Mouse (Mus musculus) CH12.LX (cell line): ENCODE data around the gene Dnah12. TPM values are rescaled to one million over a fixed set of nuclear protein-coding genes. Genes with fewer than 3 reads are reported as not detected.

Experiments
- DNase-seq: peaks from one replicate; pipeline ENCODE4 v3.0.0-alpha.2; 2013; ENCODE audit errors: extremely low read depth
- H3K27ac ChIP-seq: 2 replicates; pipeline ENCODE4 v1.5.1; 2012; ENCODE audit warnings: low read depth, mild to moderate bottlenecking, control low read depth, moderate library complexity; ENCODE audit not compliant: insufficient read depth
- H3K27me3 ChIP-seq: replicated peaks from 2 replicates; pipeline ENCODE3; 2012; ENCODE audit warnings: inconsistent platforms
- H3K36me3 ChIP-seq, 2 experiments: replicated peaks in 1 of 2; 2 replicates each; pipeline versions ENCODE3 to v1.6.1; 2012; ENCODE audit warnings: inconsistent platforms in 1 of 2, low read length in 1 of 2, mild to moderate bottlenecking in 1 of 2, mixed read lengths in 1 of 2, moderate library complexity in 1 of 2; ENCODE audit not compliant: control insufficient read depth in 1 of 2, insufficient read depth in 1 of 2
- H3K4me1 ChIP-seq, 2 experiments: 2 replicates each; pipeline ENCODE4 v1.6.1; 2012; ENCODE audit warnings: inconsistent platforms in 1 of 2, moderate library complexity in 1 of 2; ENCODE audit not compliant: insufficient read depth in 2 of 2, control insufficient read depth in 1 of 2
- H3K4me2 ChIP-seq: 2 replicates; pipeline ENCODE4 v1.6.1; 2012; ENCODE audit warnings: low read depth, mild to moderate bottlenecking, control low read depth; ENCODE audit not compliant: poor library complexity, insufficient read depth, severe bottlenecking
- H3K4me3 ChIP-seq, 3 experiments: fragments of 150-350 bp in 1 of 3; sonication (generic) in 1 of 3; replicated peaks in 1 of 3; 2 replicates each; pipeline versions ENCODE3 to v1.5.1; 2011 to 2012; ENCODE audit warnings: low read depth in 2 of 3, low read length in 2 of 3, mild to moderate bottlenecking in 2 of 3, moderate library complexity in 2 of 3, control low read depth in 1 of 3, improper control_type of control experiment in 1 of 3, inconsistent platforms in 1 of 3, mixed read lengths in 1 of 3; ENCODE audit not compliant: poor library complexity in 1 of 3
- H3K79me2 ChIP-seq: replicated peaks from 2 replicates; pipeline ENCODE4 v1.6.1; 2012; ENCODE audit warnings: mild to moderate bottlenecking, moderate library complexity; ENCODE audit not compliant: control insufficient read depth, poor library complexity, insufficient read depth, severe bottlenecking; ENCODE audit errors: extremely low read depth
- H3K9ac ChIP-seq: 2 replicates; pipeline ENCODE4 v1.6.1; 2012; ENCODE audit warnings: low read depth, mild to moderate bottlenecking, control low read depth, moderate library complexity; ENCODE audit not compliant: insufficient read depth
- H3K9me3 ChIP-seq: replicated peaks from 2 replicates; pipeline ENCODE3; 2012; ENCODE audit warnings: low read length, inconsistent platforms, mixed read lengths
- BHLHE40 ChIP-seq: IDR thresholded peaks from 2 replicates; pipeline ENCODE4 v1.6.1; 2011; ENCODE audit warnings: mild to moderate bottlenecking, low read depth, low read length, improper control_type of control experiment
- CHD1 ChIP-seq: IDR thresholded peaks from 2 replicates; pipeline ENCODE4 v1.6.1; 2012; ENCODE audit warnings: low read depth, low read length, improper control_type of control experiment, inconsistent platforms
- CHD2 ChIP-seq: IDR thresholded peaks from 2 replicates; pipeline ENCODE4 v1.6.1; 2011; ENCODE audit warnings: low read length, improper control_type of control experiment
- CTCF ChIP-seq, 2 experiments: IDR thresholded peaks in 1 of 2; conservative IDR thresholded peaks in 1 of 2; 2 replicates each; pipeline ENCODE4 v1.5.1; 2011 to 2012; ENCODE audit warnings: low read depth in 2 of 2, low read length in 2 of 2, improper control_type of control experiment in 1 of 2, inconsistent platforms in 1 of 2, mild to moderate bottlenecking in 1 of 2, moderate library complexity in 1 of 2
- E2F4 ChIP-seq: IDR thresholded peaks from 2 replicates; pipeline ENCODE4 v1.6.1; 2011; ENCODE audit warnings: low read depth, low read length, improper control_type of control experiment; ENCODE audit not compliant: insufficient replicate concordance
- ELF1 ChIP-seq: IDR thresholded peaks from 2 replicates; pipeline ENCODE4 v1.6.1; 2014; ENCODE audit warnings: low read depth, mild to moderate bottlenecking, inconsistent platforms, low read length, improper control_type of control experiment
- EP300 ChIP-seq: IDR thresholded peaks from 2 replicates; pipeline ENCODE4 v1.6.1; 2011; ENCODE audit warnings: low read length, improper control_type of control experiment
- ETS1 ChIP-seq: conservative IDR thresholded peaks from 2 replicates; pipeline ENCODE4 v1.6.1; 2012; ENCODE audit warnings: low read depth, mild to moderate bottlenecking, inconsistent platforms, low read length, improper control_type of control experiment, moderate library complexity
- GABPA ChIP-seq: IDR thresholded peaks from 2 replicates; pipeline ENCODE4 v1.6.1; 2012; ENCODE audit warnings: low read depth, low read length, improper control_type of control experiment, inconsistent platforms; ENCODE audit not compliant: insufficient replicate concordance
- HCFC1 ChIP-seq: IDR thresholded peaks from 2 replicates; pipeline ENCODE4 v1.6.1; 2012; ENCODE audit warnings: low read depth, mild to moderate bottlenecking, inconsistent platforms, low read length, improper control_type of control experiment
- IRF4 ChIP-seq: IDR thresholded peaks from 2 replicates; pipeline ENCODE4 v1.6.1; 2014; ENCODE audit warnings: low read depth, mild to moderate bottlenecking, inconsistent platforms, low read length, improper control_type of control experiment
- JUN ChIP-seq: IDR thresholded peaks from 2 replicates; pipeline ENCODE4 v1.6.1; 2011; ENCODE audit warnings: low read depth, mild to moderate bottlenecking, low read length, improper control_type of control experiment, moderate library complexity; ENCODE audit not compliant: insufficient read depth
- JUND ChIP-seq: conservative IDR thresholded peaks from 2 replicates; pipeline ENCODE4 v1.6.1; 2011; ENCODE audit warnings: low read depth, low read length, improper control_type of control experiment
- KAT2A ChIP-seq: IDR thresholded peaks from 2 replicates; pipeline ENCODE4 v1.6.1; 2012; ENCODE audit warnings: low read length, improper control_type of control experiment, inconsistent platforms; ENCODE audit not compliant: insufficient replicate concordance
- MAFK ChIP-seq: IDR thresholded peaks from 2 replicates; pipeline ENCODE4 v1.6.1; 2011; ENCODE audit warnings: low read length, improper control_type of control experiment; ENCODE audit not compliant: insufficient replicate concordance
- MAX ChIP-seq: IDR thresholded peaks from 2 replicates; pipeline ENCODE4 v1.6.1; 2011; ENCODE audit warnings: low read length, improper control_type of control experiment
- MAZ ChIP-seq: IDR thresholded peaks from 2 replicates; pipeline ENCODE4 v1.6.1; 2012; ENCODE audit warnings: low read depth, mild to moderate bottlenecking, inconsistent platforms, low read length, improper control_type of control experiment, moderate library complexity
- MEF2A ChIP-seq: IDR thresholded peaks from 2 replicates; pipeline ENCODE4 v1.6.1; 2014; ENCODE audit warnings: low read depth, mild to moderate bottlenecking, inconsistent platforms, low read length, improper control_type of control experiment, borderline replicate concordance
- MXI1 ChIP-seq: IDR thresholded peaks from 2 replicates; pipeline ENCODE4 v1.6.1; 2011; ENCODE audit warnings: mild to moderate bottlenecking, low read depth, low read length, improper control_type of control experiment
- MYC ChIP-seq: IDR thresholded peaks from 2 replicates; pipeline ENCODE4 v1.6.1; 2011; ENCODE audit warnings: low read depth, mild to moderate bottlenecking, improper control_type of control experiment, low read length
- NELFE ChIP-seq: IDR thresholded peaks from 2 replicates; pipeline ENCODE4 v1.6.1; 2011; ENCODE audit warnings: low read depth, low read length, improper control_type of control experiment
- NRF1 ChIP-seq: IDR thresholded peaks from 2 replicates; pipeline ENCODE4 v1.6.1; 2014; ENCODE audit warnings: low read depth, mild to moderate bottlenecking, inconsistent platforms, low read length, improper control_type of control experiment, moderate library complexity
- PAX5 ChIP-seq: IDR thresholded peaks from 2 replicates; pipeline ENCODE4 v1.6.1; 2012; ENCODE audit warnings: low read length, inconsistent platforms, mixed read lengths
- POLR2A ChIP-seq: IDR thresholded peaks from 2 replicates; pipeline ENCODE4 v1.6.1; 2011; ENCODE audit warnings: low read depth, mild to moderate bottlenecking, improper control_type of control experiment, low read length
- POLR2AphosphoS2 ChIP-seq: IDR thresholded peaks from 2 replicates; pipeline ENCODE4 v1.6.1; 2011; ENCODE audit warnings: low read depth, low read length, improper control_type of control experiment
- RAD21 ChIP-seq: IDR thresholded peaks from 2 replicates; pipeline ENCODE4 v1.6.1; 2011; ENCODE audit warnings: low read depth, mild to moderate bottlenecking, low read length, improper control_type of control experiment, moderate library complexity
- RCOR1 ChIP-seq: conservative IDR thresholded peaks from 2 replicates; pipeline ENCODE4 v1.6.1; 2012; ENCODE audit warnings: low read depth, mild to moderate bottlenecking, inconsistent platforms, low read length, improper control_type of control experiment
- SIN3A ChIP-seq: IDR thresholded peaks from 2 replicates; pipeline ENCODE4 v1.6.1; 2012; ENCODE audit warnings: low read length, improper control_type of control experiment, inconsistent platforms
- SMC3 ChIP-seq: IDR thresholded peaks from 2 replicates; pipeline ENCODE4 v1.6.1; 2011; ENCODE audit warnings: low read depth, low read length, improper control_type of control experiment
- TBP ChIP-seq: conservative IDR thresholded peaks from 2 replicates; pipeline ENCODE4 v1.6.1; 2011; ENCODE audit warnings: low read depth, low read length, improper control_type of control experiment
- TCF12 ChIP-seq: IDR thresholded peaks from 2 replicates; pipeline ENCODE4 v1.6.1; 2014; ENCODE audit warnings: low read depth, mild to moderate bottlenecking, inconsistent platforms, low read length, improper control_type of control experiment
- UBTF ChIP-seq: IDR thresholded peaks from 2 replicates; pipeline ENCODE4 v1.6.1; 2012; ENCODE audit warnings: low read depth, mild to moderate bottlenecking, inconsistent platforms, low read length, improper control_type of control experiment, moderate library complexity
- USF1 ChIP-seq: IDR thresholded peaks from 2 replicates; pipeline ENCODE4 v1.6.1; 2014; ENCODE audit warnings: low read depth, mild to moderate bottlenecking, inconsistent platforms, low read length, improper control_type of control experiment
- USF2 ChIP-seq: conservative IDR thresholded peaks from 2 replicates; pipeline ENCODE4 v1.6.1; 2011; ENCODE audit warnings: low read depth, low read length, improper control_type of control experiment
- ZC3H11A ChIP-seq: IDR thresholded peaks from 2 replicates; pipeline ENCODE4 v1.6.1; 2012; ENCODE audit warnings: low read depth, mild to moderate bottlenecking, inconsistent platforms, low read length, improper control_type of control experiment
- ZKSCAN1 ChIP-seq: IDR thresholded peaks from 2 replicates; pipeline ENCODE4 v1.6.1; 2012; ENCODE audit warnings: low read depth, inconsistent platforms, low read length, improper control_type of control experiment, borderline replicate concordance
- ZMIZ1 ChIP-seq: IDR thresholded peaks from 2 replicates; pipeline ENCODE4 v1.6.1; 2012; ENCODE audit warnings: low read depth, mild to moderate bottlenecking, inconsistent platforms, low read length, improper control_type of control experiment
- ZNF384 ChIP-seq: IDR thresholded peaks from 2 replicates; pipeline ENCODE4 v1.6.1; 2012; ENCODE audit warnings: low read depth, low read length, improper control_type of control experiment, inconsistent platforms
- dilution Hi-C: fragments of 300-500 bp; cut with MboI; formaldehyde crosslinking; loops from 2 replicates; pipeline ENCODE4 v1.14.3; 2020; ENCODE audit warnings: low sequenced_read_pairs; ENCODE audit not compliant: extremely low pct_unique_long_range_greater_than_20kb, extremely low pct_ligation_motif_present
- in situ Hi-C: fragments of 300-500 bp; cut with MboI; formaldehyde crosslinking; loops from 3 replicates; pipeline ENCODE4 v1.14.3; 2019; ENCODE audit warnings: low sequenced_read_pairs, low pct_ligation_motif_present, low pct_unique_long_range_greater_than_20kb, mixed read lengths
- polyA plus RNA-seq: library from polyadenylated mRNA; unstranded; fragments of >175 nt; gene quantifications from 2 replicates; pipeline ENCODE4 v1.2.1, GENCODE M21; 2012; ENCODE audit warnings: low read depth; ENCODE audit not compliant: insufficient read length
- total RNA-seq, 2 experiments: library from RNA; depleted of rRNA; stranded (reverse); fragments of 300-350 nt in 1 of 2; fragments of >200 nt in 1 of 2; gene quantifications; 2 replicates each; pipeline ENCODE4 v1.2.3; 2012 to 2014

Gene Dnah12
- total and polyA plus RNA-seq, 3 experiments: 0.04 to 0.13 (median 0.04) TPM

DNA sequence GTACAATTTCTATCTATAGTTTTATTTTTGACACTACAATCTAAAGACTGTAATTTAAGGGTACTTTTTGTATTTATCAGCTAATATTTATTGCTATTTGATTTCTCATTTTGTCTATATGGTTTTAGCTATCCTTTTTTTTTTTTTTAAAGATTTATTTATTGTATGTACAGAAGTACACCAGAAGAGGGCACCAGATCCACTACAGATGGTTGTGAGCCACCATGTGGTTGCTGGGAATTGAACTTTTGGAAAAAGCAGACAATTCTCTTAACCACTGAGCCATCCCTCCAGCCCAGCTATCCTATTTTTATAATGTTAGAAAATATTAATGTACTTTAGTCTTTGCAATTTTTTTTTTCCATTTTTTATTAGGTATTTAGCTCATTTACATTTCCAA is 4.8 kb downstream of the Dnah12 start:
- H3K9me3 ChIP-seq: no peaks in the 10 kb centered on the region
- 0 out of 2 replicates have a peak, but pooled peaks have one; percentile 17 for TF ChIP-seq JUN
- no peak for TF ChIP-seq USF1
- TF ChIP-seq MAX: peak; percentile 54; the same call in 1 of the 2 replicates
- TF ChIP-seq SIN3A: no peak; the same call in 1 of the 2 replicates
- TF ChIP-seq GABPA: no peak
- no peak for TF ChIP-seq ZKSCAN1
- TF ChIP-seq POLR2AphosphoS2: no peak
- peak; percentile 96 for TF ChIP-seq MYC
- TF ChIP-seq NRF1: no peak
- TF ChIP-seq UBTF: no peak
- no peak for TF ChIP-seq NELFE
- TF ChIP-seq SMC3: peak; percentile 73
- TF ChIP-seq RCOR1: no peak
- 0 out of 2 replicates have a peak, but pooled peaks have one; percentile 15 for TF ChIP-seq JUND
- TF ChIP-seq TBP: no peak
- no peak for TF ChIP-seq TCF12
- TF ChIP-seq E2F4: 0 out of 2 replicates have a peak, but pooled peaks have one; percentile 26
- TF ChIP-seq HCFC1: no peak
- no peak for TF ChIP-seq EP300
- no peak for TF ChIP-seq BHLHE40
- no peak for TF ChIP-seq MAZ
- peak; percentile 53 for TF ChIP-seq ZC3H11A
- no peak for TF ChIP-seq POLR2A
- TF ChIP-seq ZNF384: peak; percentile 96
- 0 out of 2 replicates have a peak, but pooled peaks have one; percentile 31 for TF ChIP-seq IRF4
- TF ChIP-seq CHD1: no peak
- TF ChIP-seq ELF1: no peak
- no peak for TF ChIP-seq USF2
- no peak for TF ChIP-seq MAFK
- TF ChIP-seq ZMIZ1: no peak
- no peak for TF ChIP-seq MXI1
- TF ChIP-seq KAT2A: no peak
- TF ChIP-seq MEF2A: no peak
- no peak for TF ChIP-seq CHD2
- TF ChIP-seq RAD21: peak; percentile 72
- no peak for TF ChIP-seq PAX5
- peak in 1 of 2 experiments; percentile 86; a peak in 2 of 4 replicates for TF ChIP-seq CTCF (conservative IDR thresholded peaks at IDR 0.05 in 1 of 2, IDR thresholded peaks at IDR 0.05 in 1 of 2; ENCODE audit: low read depth in 2 of 2, low read length in 2 of 2)
- no peak for TF ChIP-seq ETS1
- dilution Hi-C loops (no loop called here), in situ Hi-C loops (loop anchor here (10.0 to 25.0 kb wide), 2 partner anchors 117 to 289 kb away; partner anchors contain the start of gene Hesx1)
- H3K4me1 ChIP-seq: no peaks in the 10 kb centered on the region
- no peak overlapping the region for H3K4me3 ChIP-seq
- DNase-seq: peak; percentile 61
- H3K79me2 ChIP-seq: no peaks in the 10 kb centered on the region
- no peak overlapping the region for H3K27ac ChIP-seq
- H3K36me3 ChIP-seq: no peaks in the 10 kb centered on the region
- H3K4me2 ChIP-seq: no peak overlapping the region
- H3K27me3 ChIP-seq: no peaks in the 10 kb centered on the region
- H3K9ac ChIP-seq: no peak overlapping the region
